Mouse (Mus musculus) forebrain, embryonic 10.5 days (tissue): ENCODE results near the gene Nipsnap2. TPM values are rescaled to one million over a fixed set of nuclear protein-coding genes. Genes with fewer than 3 reads are reported as not detected.
A peak's percentile ranks its signal among the peaks of the same experiment; 100 is the strongest.

Source experiments
- DNase-seq: peaks from one replicate; pipeline ENCODE4 v3.0.0-alpha.2; 2017; ENCODE audit warnings: low spot score; ENCODE audit errors: extremely low spot score
- H3K27ac ChIP-seq: fragments of 300-500 bp; sonication (generic); 2 replicates; pipeline ENCODE4 v1.5.1; 2016; ENCODE audit warnings: mild to moderate bottlenecking
- H3K27me3 ChIP-seq: fragments of 300-500 bp; sonication (generic); 2 replicates; pipeline ENCODE4 v1.6.1; 2016; ENCODE audit warnings: mild to moderate bottlenecking; ENCODE audit not compliant: poor library complexity, severe bottlenecking
- H3K36me3 ChIP-seq: fragments of 300-500 bp; sonication (generic); replicated peaks from 2 replicates; pipeline ENCODE4 v1.6.1; 2016; ENCODE audit warnings: mild to moderate bottlenecking, moderate library complexity
- H3K4me1 ChIP-seq: fragments of 300-500 bp; sonication (generic); 2 replicates; pipeline ENCODE4 v1.6.1; 2016
- H3K4me3 ChIP-seq: fragments of 300-500 bp; sonication (generic); 2 replicates; pipeline ENCODE4 v1.5.1; 2016; ENCODE audit warnings: mild to moderate bottlenecking, moderate library complexity
- H3K9me3 ChIP-seq: fragments of 300-500 bp; sonication (generic); 2 replicates; pipeline ENCODE4 v1.6.1; 2016; ENCODE audit warnings: mild to moderate bottlenecking, moderate library complexity
- WGBS: fragments of 180-500 bp; shearing (Covaris S2); methylation state at CpG from one replicate; pipeline ENCODE4 v1.1.7; 2016; 5-methylcytosine and 5-hydroxymethylcytosine counted together
- polyA plus RNA-seq: library from polyadenylated mRNA; unstranded; fragments of >200 nt; fragmentation: Nextera tagmentation; extraction: Ambion mirVana; gene quantifications from 2 replicates; pipeline ENCODE4 v1.2.1, GENCODE M21; 2016

The Nipsnap2 gene
- polyA plus RNA-seq, 1 experiment from 2014 or later, result 75.9 TPM

- H3K9me3 ChIP-seq, result no peaks in the 10 kb centered on the region
- peak overlapping the region; percentile 99 for H3K27ac ChIP-seq
- peaks cover 45% of the 10 kb centered on the region for H3K4me1 ChIP-seq
- peak overlapping the region; percentile 93 for H3K4me3 ChIP-seq
- H3K36me3 ChIP-seq, result no peaks in the 10 kb centered on the region
- DNase-seq, result no peak
- 23% methylated on average over 7 of the region's 7 CpGs for WGBS
- H3K27me3 ChIP-seq, result no peaks in the 10 kb centered on the region
These were observed 1.0 kb downstream of the Nipsnap2 start for GRCm38 (mm10) chr5:129725774-129726392.

- Histone ChIP-seq H3K4me1 (peaks cover 50% of the 10 kb centered on the region), H3K27ac (no peak overlapping the region), H3K27me3 (no peaks in the 10 kb centered on the region), H3K4me3 (peak overlapping the region; percentile 5; the same call in 1 of the 2 replicates), H3K36me3 (no peaks in the 10 kb centered on the region), H3K9me3 (no peaks in the 10 kb centered on the region)
- DNase-seq, result no peak
- 82% methylated on average over 3 of the region's 3 CpGs for WGBS
These were observed 1.9 kb downstream of the Nipsnap2 start for GRCm38 (mm10) chr5:129726784-129727183.

GRCm38 (mm10) chr5:129729286-129729685 lies 4.4 kb downstream of the Nipsnap2 start:
- Histone ChIP-seq H3K27me3 (no peaks in the 10 kb centered on the region), H3K9me3 (no peaks in the 10 kb centered on the region), H3K27ac (no peak overlapping the region; the same call in 1 of the 2 replicates), H3K36me3 (peaks cover 7% of the 10 kb centered on the region), H3K4me1 (peaks cover 50% of the 10 kb centered on the region), H3K4me3 (no peak overlapping the region)
- no peak for DNase-seq
- WGBS, result 73% methylated on average over 11 of the region's 11 CpGs

- Histone ChIP-seq H3K4me3 (no peak overlapping the region), H3K36me3 (peaks cover 14% of the 10 kb centered on the region), H3K9me3 (no peaks in the 10 kb centered on the region), H3K4me1 (peaks cover 41% of the 10 kb centered on the region), H3K27me3 (no peaks in the 10 kb centered on the region), H3K27ac (peak overlapping the region; percentile 15; the same call in 1 of the 2 replicates)
- DNase-seq, result no peak
- WGBS, result 78% methylated on average over 11 of the region's 11 CpGs
These were observed 5.5 kb downstream of the Nipsnap2 start for GRCm38 (mm10) chr5:129730344-129730743.

GRCm38 (mm10) chr5:129731021-129731420 lies 6.2 kb downstream of the Nipsnap2 start:
- Histone ChIP-seq H3K36me3 (peaks cover 16% of the 10 kb centered on the region), H3K27ac (no peak overlapping the region), H3K4me3 (no peak overlapping the region), H3K9me3 (no peaks in the 10 kb centered on the region), H3K4me1 (peaks cover 38% of the 10 kb centered on the region), H3K27me3 (no peaks in the 10 kb centered on the region)
- WGBS, result 84% methylated on average over 5 of the region's 5 CpGs
- DNase-seq, result no peak

GRCm38 (mm10) chr5:129740976-129741375 lies 16.1 kb downstream of the Nipsnap2 start:
- H3K9me3 ChIP-seq, result no peaks in the 10 kb centered on the region
- no peaks in the 10 kb centered on the region for H3K27me3 ChIP-seq
- H3K27ac ChIP-seq, result no peak overlapping the region
- DNase-seq, result no peak
- no peaks in the 10 kb centered on the region for H3K4me1 ChIP-seq
- 95% methylated on average over 1 of the region's 1 CpGs for WGBS
- H3K4me3 ChIP-seq, result no peak overlapping the region
- peaks cover 46% of the 10 kb centered on the region for H3K36me3 ChIP-seq

GRCm38 (mm10) chr5:129742903-129743488 lies 18.1 kb downstream of the Nipsnap2 start:
- peaks cover 64% of the 10 kb centered on the region for H3K36me3 ChIP-seq

DNA sequence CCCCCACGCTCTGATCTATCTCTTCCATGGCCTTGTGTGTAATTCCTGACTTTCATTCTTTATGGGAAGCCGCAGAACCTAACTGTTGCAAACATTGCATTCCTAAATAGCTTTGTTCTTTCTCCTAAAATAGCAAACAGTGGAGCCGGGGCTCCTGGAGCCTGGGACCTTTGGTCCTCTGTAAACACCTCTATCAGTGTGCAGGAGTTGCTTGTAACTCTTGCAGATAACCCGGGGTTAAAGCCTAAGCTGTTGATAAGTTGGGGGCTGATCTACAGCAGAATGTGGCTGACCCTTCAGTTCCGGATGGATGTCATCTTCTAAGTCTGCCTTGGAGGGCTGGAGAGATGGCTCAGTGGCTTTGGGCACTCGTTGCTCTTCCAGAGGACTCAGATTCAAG lies 19.2 kb downstream of the Nipsnap2 start:
- Histone ChIP-seq H3K36me3 (peaks cover 72% of the 10 kb centered on the region), H3K4me3 (no peak overlapping the region), H3K27me3 (no peaks in the 10 kb centered on the region), H3K9me3 (no peaks in the 10 kb centered on the region), H3K27ac (no peak overlapping the region), H3K4me1 (no peaks in the 10 kb centered on the region)
- DNase-seq, result no peak
- 85% methylated on average over 6 of the region's 6 CpGs for WGBS

More at GRCm38 (mm10) chr5:129742903-129743488, 18.1 kb downstream of the Nipsnap2 start:
- no peak for DNase-seq
- Histone ChIP-seq H3K4me3 (no peak overlapping the region), H3K27me3 (no peaks in the 10 kb centered on the region), H3K27ac (no peak overlapping the region), H3K9me3 (no peaks in the 10 kb centered on the region), H3K4me1 (no peaks in the 10 kb centered on the region)
- 89% methylated on average over 7 of the region's 7 CpGs for WGBS

DNA sequence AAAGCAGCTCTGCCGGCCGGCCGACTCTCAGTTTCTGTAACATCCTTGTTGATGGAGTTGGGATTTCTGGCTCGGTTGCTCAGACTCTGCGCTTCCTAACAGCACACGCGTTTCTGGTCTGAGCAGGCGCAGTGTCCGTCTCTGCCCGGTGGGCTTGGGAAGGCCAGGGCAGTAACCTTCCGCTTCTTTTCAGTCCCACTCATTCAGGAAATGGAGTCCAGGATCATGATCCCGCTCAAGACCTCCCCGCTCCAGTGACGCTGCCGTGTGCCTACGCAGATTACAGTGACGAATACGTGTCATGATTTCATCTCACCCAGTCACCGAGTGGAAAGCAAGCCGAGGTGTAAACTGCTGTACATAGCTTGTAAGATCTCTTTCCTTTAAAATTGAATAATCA lies 32.0 kb downstream of the Nipsnap2 start:
- no peak for DNase-seq
- no peaks in the 10 kb centered on the region for H3K27me3 ChIP-seq
- H3K4me1 ChIP-seq, result peaks cover 4% of the 10 kb centered on the region
- no peaks in the 10 kb centered on the region for H3K9me3 ChIP-seq
- H3K36me3 ChIP-seq, result peaks cover 28% of the 10 kb centered on the region
- no peak overlapping the region for H3K4me3 ChIP-seq
- 95% methylated on average over 20 of the region's 20 CpGs for WGBS
- H3K27ac ChIP-seq, result no peak overlapping the region

GRCm38 (mm10) chr5:129759929-129760480 lies 35.1 kb downstream of the Nipsnap2 start:
- no peak for DNase-seq
- Histone ChIP-seq H3K36me3 (peaks cover 22% of the 10 kb centered on the region), H3K9me3 (no peaks in the 10 kb centered on the region), H3K27me3 (no peaks in the 10 kb centered on the region), H3K4me1 (peaks cover 9% of the 10 kb centered on the region), H3K4me3 (no peak overlapping the region), H3K27ac (no peak overlapping the region)
- WGBS, result 92% methylated on average over 13 of the region's 13 CpGs

DNA sequence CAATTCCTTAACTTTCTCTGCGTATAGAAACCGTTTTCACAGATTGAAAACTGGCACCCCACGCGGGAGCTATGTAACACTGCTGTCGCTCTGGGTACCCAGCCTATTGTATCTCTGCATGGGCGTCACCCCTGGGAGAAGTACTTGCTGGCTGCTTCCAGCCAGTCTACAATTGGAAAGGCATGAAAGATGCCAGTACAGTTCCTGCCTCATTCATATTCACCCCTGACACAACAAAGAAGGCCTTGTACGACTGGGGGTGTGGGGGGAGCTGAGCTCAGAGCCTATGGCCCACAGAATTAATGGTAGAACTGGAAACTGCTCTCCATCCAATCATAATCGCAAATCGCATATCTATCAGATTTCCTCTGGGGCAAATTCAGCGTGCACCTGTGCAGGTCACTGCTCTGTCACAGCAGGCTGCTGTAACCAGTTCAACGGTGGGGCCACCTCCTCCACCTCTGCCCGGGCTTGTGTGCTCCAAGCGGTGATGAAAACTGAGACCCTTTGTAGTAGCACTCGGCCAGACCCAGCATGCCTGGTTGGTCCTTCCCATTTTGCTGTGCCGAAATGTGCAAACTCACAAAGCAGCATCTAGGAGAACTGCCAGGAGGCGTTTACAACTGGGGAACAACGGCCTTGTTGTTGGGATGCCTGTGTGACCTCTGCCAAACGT lies 37.1 kb downstream of the Nipsnap2 start:
- Histone ChIP-seq H3K36me3 (peaks cover 16% of the 10 kb centered on the region), H3K27ac (peak overlapping the region; percentile 20; the same call in 1 of the 2 replicates), H3K9me3 (no peaks in the 10 kb centered on the region), H3K4me3 (no peak overlapping the region), H3K4me1 (peaks cover 9% of the 10 kb centered on the region), H3K27me3 (no peaks in the 10 kb centered on the region)
- no peak for DNase-seq
- WGBS, result 68% methylated on average over 18 of the region's 18 CpGs

- Histone ChIP-seq H3K36me3 (peaks cover 31% of the 10 kb centered on the region), H3K9me3 (no peaks in the 10 kb centered on the region), H3K4me3 (no peak overlapping the region), H3K27ac (no peak overlapping the region), H3K27me3 (no peaks in the 10 kb centered on the region), H3K4me1 (no peaks in the 10 kb centered on the region)
- DNase-seq, result no peak
- WGBS, result 93% methylated on average over 23 of the region's 23 CpGs
These were observed 45.8 kb downstream of the Nipsnap2 start for GRCm38 (mm10) chr5:129770443-129771355.
